23 mouse cellular contexts compared by ENCODE assay signal in the genomic region with DNA sequence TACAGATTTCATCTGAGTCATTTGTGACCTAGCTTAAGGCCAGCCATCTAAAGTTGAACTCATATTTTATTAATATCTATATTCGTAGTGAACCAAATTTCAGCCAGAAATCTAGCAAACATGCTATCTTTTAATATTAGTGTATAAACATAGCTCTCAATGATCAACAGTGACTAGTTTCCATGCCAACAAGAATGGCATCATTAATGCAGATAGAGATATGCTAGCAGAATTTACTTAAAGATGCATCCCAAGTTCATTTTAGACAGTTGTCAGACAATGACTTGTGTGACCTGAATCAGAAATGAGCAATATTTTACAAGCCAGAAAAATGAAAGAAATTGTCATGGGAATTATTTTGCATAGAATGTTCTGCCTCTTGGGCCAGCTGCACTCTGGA.
"Had no signal": no experiment of that assay in that cellular context is flagged by ENCODE, and none has a peak within 500 bp of the region (broad histone marks: within the 10 kb centered on the region; RNA-seq: fewer than 3 reads in every experiment).

No protein-coding gene starts in this region.

- H3K9me3 ChIP-seq: heart, embryonic 13.5 days; heart, embryonic 15.5 days; hindbrain, embryonic 13.5 days; hindbrain, embryonic 15.5 days; limb, embryonic 13.5 days; limb, embryonic 15.5 days had no signal

- H3K9ac ChIP-seq: forebrain, postnatal 0 days; heart, embryonic 13.5 days; heart, embryonic 15.5 days; hindbrain, embryonic 13.5 days; hindbrain, embryonic 15.5 days; limb, embryonic 13.5 days; limb, embryonic 15.5 days had no signal

- H3K4me3 ChIP-seq: heart, adult 2 months; heart, embryonic 13.5 days; heart, embryonic 15.5 days; hindbrain, embryonic 13.5 days; hindbrain, embryonic 15.5 days; layer of hippocampus, adult 2 months; left cerebral cortex, adult 2 months; limb, embryonic 13.5 days; limb, embryonic 15.5 days had no signal

- H3K27ac ChIP-seq: heart, embryonic 13.5 days; heart, embryonic 15.5 days; hindbrain, embryonic 13.5 days; hindbrain, embryonic 15.5 days; hindbrain, postnatal 0 days; layer of hippocampus, adult 2 months; left cerebral cortex, adult 2 months; limb, embryonic 13.5 days; limb, embryonic 15.5 days had no signal

- H3K36me3 ChIP-seq: heart, embryonic 13.5 days; heart, embryonic 15.5 days; hindbrain, embryonic 13.5 days; hindbrain, embryonic 15.5 days; limb, embryonic 13.5 days; limb, embryonic 15.5 days had no signal

- DNase-seq: forebrain, postnatal 0 days; gastrocnemius, postnatal 14 days; gastrocnemius, postnatal 36 days; heart, adult 2 months; heart, postnatal 14 days; heart, postnatal 36 days; kidney, adult 18-20 months; kidney, adult 8-10 months; kidney, postnatal 10 days; kidney, postnatal 25 days; kidney, postnatal 4 days; left cerebral cortex, postnatal 4 days had no signal

- H3K27me3 ChIP-seq: heart, embryonic 13.5 days; heart, embryonic 15.5 days; hindbrain, embryonic 13.5 days; hindbrain, embryonic 15.5 days; limb, embryonic 13.5 days; limb, embryonic 15.5 days had no signal

- H3K4me2 ChIP-seq: heart, embryonic 11.5 days; heart, embryonic 13.5 days; heart, embryonic 15.5 days; hindbrain, embryonic 13.5 days; hindbrain, embryonic 15.5 days; limb, embryonic 13.5 days; limb, embryonic 15.5 days had no signal

- ATAC-seq: forebrain, postnatal 0 days; hindbrain, postnatal 0 days; intestine, embryonic 16.5 days had no signal
